Mouse (Mus musculus): ENCODE measurements around the gene Prep. TPM values are rescaled to one million over a fixed set of nuclear protein-coding genes. Genes with fewer than 3 reads are reported as not detected.

The Prep gene
- total and polyA plus RNA-seq, 3 experiments = 7.9 to 13.8 (median 12.1) TPM

DNA sequence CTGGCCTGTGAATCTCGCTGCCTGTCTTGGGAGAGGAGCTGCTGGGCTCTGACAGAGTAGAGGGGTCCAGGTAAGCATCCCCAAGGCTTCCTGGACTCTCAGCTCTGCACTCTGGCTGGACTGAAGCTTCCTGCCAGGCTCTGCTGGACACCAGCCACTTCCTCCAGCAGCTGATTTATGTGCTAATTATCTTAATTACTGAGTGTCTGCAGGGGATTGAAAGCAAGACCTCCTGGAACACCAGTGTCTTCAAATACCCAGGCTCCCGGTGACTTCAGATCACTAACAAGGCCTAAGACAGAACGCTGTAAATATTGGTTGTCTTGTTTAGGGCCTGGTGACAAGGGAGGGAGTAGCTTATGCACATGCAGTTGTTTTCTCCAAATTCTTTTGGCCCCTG lies 17.5 kb downstream of the Prep start:
- Histone ChIP-seq H3K36me3 (ENCODE audit: control insufficient read depth, insufficient read depth, low read length) (no peaks in the 10 kb centered on the region), H3K79me2 (replicated peaks; ENCODE audit: control insufficient read depth, insufficient read depth, low read length) (no peaks in the 10 kb centered on the region), H3K9ac (ENCODE audit: low read depth, low read length) (no peak overlapping the region), H3K4me3 (no peak overlapping the region), H3K27ac (no peak overlapping the region), H3K27me3 (ENCODE audit: control insufficient read depth, insufficient read depth, low read length) (no peaks in the 10 kb centered on the region), H3K4me1 (ENCODE audit: control insufficient read depth, insufficient read depth, low read length) (no peaks in the 10 kb centered on the region)
- no peak for DNase-seq
- WGBS = 63% methylated on average over 3 of the region's 3 CpGs
- TF ChIP-seq POLR2A (IDR thresholded peaks at IDR 0.05; ENCODE audit: insufficient read depth, low read depth, low read length) (no peak), EP300 (IDR thresholded peaks at IDR 0.05; ENCODE audit: insufficient read depth, low read depth, low read length) (no peak), CTCF (IDR thresholded peaks at IDR 0.05) (no peak)
- intact Hi-C loops (cut with DNase I) = no loop called here

DNA sequence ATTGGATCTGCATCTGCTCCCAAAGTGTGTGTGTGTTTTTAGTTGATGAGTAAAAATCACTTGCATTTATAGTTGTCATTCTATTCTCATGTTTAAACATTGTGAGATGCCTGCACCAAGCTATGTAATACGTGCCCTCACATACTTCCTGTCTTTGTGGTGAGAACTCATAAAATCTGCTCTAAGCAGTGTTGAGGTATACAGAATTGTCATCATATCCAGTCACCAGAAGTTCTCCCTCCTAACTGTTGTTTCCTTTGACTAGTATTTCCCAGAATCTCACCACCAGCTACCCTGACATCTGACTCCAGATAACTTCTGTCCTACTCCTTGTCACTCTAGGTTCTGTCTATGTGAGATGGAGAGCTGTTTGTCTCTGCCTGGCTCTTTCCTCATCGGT lies 18.3 kb downstream of the Prep start:
- TF ChIP-seq CTCF (IDR thresholded peaks at IDR 0.05) (no peak), EP300 (IDR thresholded peaks at IDR 0.05; ENCODE audit: insufficient read depth, low read depth, low read length) (no peak), POLR2A (IDR thresholded peaks at IDR 0.05; ENCODE audit: insufficient read depth, low read depth, low read length) (no peak)
- H3K36me3 ChIP-seq (ENCODE audit: control insufficient read depth, insufficient read depth, low read length) = no peaks in the 10 kb centered on the region
- DNase-seq = no peak
- H3K4me1 ChIP-seq (ENCODE audit: control insufficient read depth, insufficient read depth, low read length) = no peaks in the 10 kb centered on the region
- no peak overlapping the region for H3K27ac ChIP-seq
- H3K9ac ChIP-seq (ENCODE audit: low read depth, low read length) = no peak overlapping the region
- WGBS = 55% methylated on average over 2 of the region's 2 CpGs
- no peak overlapping the region for H3K4me3 ChIP-seq
- no peaks in the 10 kb centered on the region for H3K79me2 ChIP-seq (replicated peaks; ENCODE audit: control insufficient read depth, insufficient read depth, low read length)
- intact Hi-C loops (cut with DNase I) = no loop called here
- no peaks in the 10 kb centered on the region for H3K27me3 ChIP-seq (ENCODE audit: control insufficient read depth, insufficient read depth, low read length)

DNA sequence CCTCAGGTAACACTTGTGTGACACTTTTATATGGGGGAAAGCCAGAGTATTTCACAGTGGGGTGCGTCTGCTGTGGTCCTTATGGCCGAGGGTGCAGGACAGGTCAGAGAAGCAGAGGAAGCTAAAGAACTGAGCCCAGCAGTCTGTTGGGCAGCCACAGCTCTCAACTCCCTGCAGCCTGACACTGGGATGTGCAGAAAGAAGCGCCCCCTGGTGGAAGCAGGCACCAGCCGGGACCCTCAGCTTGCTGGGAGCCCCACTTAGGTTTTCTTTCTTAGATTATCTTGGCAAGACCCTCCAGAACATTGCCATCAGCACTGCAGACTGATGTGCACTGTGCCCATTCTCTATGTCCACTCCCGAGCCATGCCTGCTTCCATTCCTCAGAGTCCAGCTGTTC lies 19.6 kb downstream of the Prep start:
- Histone ChIP-seq H3K4me1 (ENCODE audit: control insufficient read depth, insufficient read depth, low read length) (no peaks in the 10 kb centered on the region), H3K36me3 (ENCODE audit: control insufficient read depth, insufficient read depth, low read length) (no peaks in the 10 kb centered on the region), H3K9ac (ENCODE audit: low read depth, low read length) (no peak overlapping the region), H3K4me3 (no peak overlapping the region), H3K79me2 (replicated peaks; ENCODE audit: control insufficient read depth, insufficient read depth, low read length) (no peaks in the 10 kb centered on the region), H3K27me3 (ENCODE audit: control insufficient read depth, insufficient read depth, low read length) (no peaks in the 10 kb centered on the region), H3K27ac (no peak overlapping the region)
- TF ChIP-seq CTCF (IDR thresholded peaks at IDR 0.05) (peak; percentile 64), POLR2A (IDR thresholded peaks at IDR 0.05; ENCODE audit: insufficient read depth, low read depth, low read length) (no peak), EP300 (IDR thresholded peaks at IDR 0.05; ENCODE audit: insufficient read depth, low read depth, low read length) (no peak)
- intact Hi-C loops (cut with DNase I) = no loop called here
- DNase-seq = no peak
- WGBS = 60% methylated on average over 5 of the region's 5 CpGs

DNA sequence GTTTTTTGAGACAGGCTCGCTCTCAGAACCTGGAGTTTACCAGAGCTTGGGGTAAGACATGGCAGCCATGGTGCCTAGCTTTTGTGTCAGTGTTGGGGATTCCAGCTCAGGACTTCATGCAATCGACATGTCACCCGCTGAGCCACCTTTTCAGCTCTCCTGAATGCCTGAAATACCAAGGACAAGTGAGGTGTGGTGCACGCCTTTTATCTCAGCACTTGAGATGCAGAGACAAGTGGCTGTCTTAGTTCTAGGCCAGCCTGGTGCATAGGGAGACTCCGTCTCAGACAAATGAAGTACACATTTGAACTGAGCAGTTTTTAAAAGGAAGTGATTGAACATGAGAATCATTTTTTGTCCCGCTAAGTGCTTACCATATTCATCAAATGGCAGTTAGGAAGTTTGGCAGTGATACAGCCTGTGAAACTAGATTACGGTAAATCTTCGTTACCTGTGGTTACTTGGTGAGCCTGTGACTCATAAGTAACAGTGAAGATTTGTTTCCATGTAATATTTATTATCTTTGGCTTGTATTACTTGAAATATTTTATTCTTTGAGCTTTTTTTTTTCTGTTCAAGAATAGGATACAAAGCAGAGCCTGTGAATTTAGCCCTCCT lies 24.6 kb downstream of the Prep start:
- H3K4me1 ChIP-seq (ENCODE audit: control insufficient read depth, insufficient read depth, low read length) = no peaks in the 10 kb centered on the region
- peaks cover 2% of the 10 kb centered on the region for H3K36me3 ChIP-seq (ENCODE audit: control insufficient read depth, insufficient read depth, low read length)
- no peaks in the 10 kb centered on the region for H3K79me2 ChIP-seq (replicated peaks; ENCODE audit: control insufficient read depth, insufficient read depth, low read length)
- H3K4me3 ChIP-seq = no peak overlapping the region
- DNase-seq = no peak
- TF ChIP-seq EP300 (IDR thresholded peaks at IDR 0.05; ENCODE audit: insufficient read depth, low read depth, low read length) (no peak), CTCF (IDR thresholded peaks at IDR 0.05) (no peak)
- H3K27me3 ChIP-seq (ENCODE audit: control insufficient read depth, insufficient read depth, low read length) = no peaks in the 10 kb centered on the region
- intact Hi-C loops (cut with DNase I) = loop anchor here (10.0 kb wide), 1 partner anchor 823 kb away; no protein-coding TSS in a partner anchor
- no peak overlapping the region for H3K9ac ChIP-seq (ENCODE audit: low read depth, low read length)
- no peak overlapping the region for H3K27ac ChIP-seq
- 79% methylated on average over 8 of the region's 8 CpGs for WGBS

DNA sequence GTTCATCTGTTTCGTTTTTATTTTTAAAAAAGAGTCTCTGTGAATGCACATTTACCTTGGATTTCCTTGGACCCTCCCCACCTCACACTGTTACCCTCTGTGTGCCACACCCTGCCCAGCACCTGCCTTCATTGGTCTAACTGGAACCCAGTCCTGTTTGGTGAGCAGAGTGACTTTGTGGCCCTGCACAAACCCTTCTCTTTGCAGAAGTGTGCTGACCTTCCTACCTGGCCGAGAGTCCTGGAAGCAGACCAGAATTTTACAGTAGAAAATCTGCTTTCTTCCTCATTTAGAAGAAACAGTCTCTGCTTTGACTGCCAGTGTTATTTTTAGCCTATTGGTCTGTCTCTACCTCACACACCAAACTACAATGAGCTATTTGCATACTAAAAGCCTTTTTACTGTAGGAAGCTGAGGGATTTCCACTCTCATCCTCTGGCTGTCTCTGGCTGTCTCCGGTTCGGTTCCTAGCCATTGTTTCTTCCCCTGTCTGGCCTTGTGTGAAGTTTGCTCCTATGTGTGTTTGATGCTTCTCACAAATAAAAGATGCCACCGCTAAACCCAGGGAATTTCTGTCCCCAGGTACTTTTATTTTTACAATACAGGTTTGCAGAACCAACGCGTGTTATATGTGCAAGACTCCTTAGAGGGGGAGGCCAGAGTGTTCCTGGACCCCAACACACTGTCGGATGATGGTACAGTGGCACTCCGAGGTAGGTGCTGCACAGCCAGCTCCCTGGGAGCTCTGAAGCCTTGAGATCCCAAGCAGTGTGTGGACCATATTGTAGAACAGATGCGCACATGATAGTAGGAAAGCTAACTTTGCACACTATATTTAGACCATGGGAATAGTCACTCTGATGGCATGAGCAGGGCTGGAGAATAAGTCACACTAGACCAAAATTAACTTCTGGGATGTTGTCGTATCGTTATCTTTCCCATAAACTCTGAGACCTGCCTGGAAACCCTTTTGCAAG lies 25.4 kb downstream of the Prep start:
- Histone ChIP-seq H3K79me2 (replicated peaks; ENCODE audit: control insufficient read depth, insufficient read depth, low read length) (no peaks in the 10 kb centered on the region), H3K4me1 (ENCODE audit: control insufficient read depth, insufficient read depth, low read length) (no peaks in the 10 kb centered on the region), H3K27me3 (ENCODE audit: control insufficient read depth, insufficient read depth, low read length) (no peaks in the 10 kb centered on the region), H3K4me3 (no peak overlapping the region), H3K9ac (ENCODE audit: low read depth, low read length) (no peak overlapping the region), H3K36me3 (ENCODE audit: control insufficient read depth, insufficient read depth, low read length) (peaks cover 2% of the 10 kb centered on the region), H3K27ac (no peak overlapping the region)
- no peak for TF ChIP-seq CTCF (IDR thresholded peaks at IDR 0.05)
- TF ChIP-seq POLR2A (IDR thresholded peaks at IDR 0.05; ENCODE audit: insufficient read depth, low read depth, low read length) = no peak
- TF ChIP-seq EP300 (IDR thresholded peaks at IDR 0.05; ENCODE audit: insufficient read depth, low read depth, low read length) = no peak
- 72% methylated on average over 12 of the region's 12 CpGs for WGBS
- no peak for DNase-seq
- intact Hi-C loops (cut with DNase I) = loop anchor here (10.0 kb wide), 1 partner anchor 822 kb away; no protein-coding TSS in a partner anchor

DNA sequence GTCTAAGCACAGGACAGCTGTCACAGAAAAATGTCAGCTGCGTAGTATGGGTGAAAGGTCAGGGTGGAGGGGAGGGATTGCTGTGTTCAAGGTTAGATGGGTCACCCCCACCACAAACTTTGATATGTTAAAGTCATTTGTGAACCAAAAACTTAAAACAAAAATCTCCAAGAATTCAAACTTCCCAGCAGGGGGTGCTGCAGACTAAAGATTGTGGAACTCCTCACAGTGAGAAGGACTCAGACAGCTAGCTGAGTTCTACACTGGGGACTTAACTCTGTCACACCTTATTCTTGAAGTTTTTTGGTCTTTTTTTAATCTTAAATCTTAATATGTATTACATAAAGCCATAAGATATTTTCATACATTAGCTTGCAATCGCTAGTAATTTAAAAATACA lies 31.7 kb downstream of the Prep start:
- DNase-seq = no peak
- 91% methylated on average over 2 of the region's 2 CpGs for WGBS
- intact Hi-C loops (cut with DNase I) = loop anchor here (2.0 to 10.0 kb wide), 3 partner anchors 34 to 816 kb away; no protein-coding TSS in a partner anchor
- peak; percentile 71 for TF ChIP-seq CTCF (IDR thresholded peaks at IDR 0.05)
- TF ChIP-seq EP300 (IDR thresholded peaks at IDR 0.05; ENCODE audit: insufficient read depth, low read depth, low read length) = no peak
- H3K4me1 ChIP-seq (ENCODE audit: control insufficient read depth, insufficient read depth, low read length) = no peaks in the 10 kb centered on the region
- H3K27me3 ChIP-seq (ENCODE audit: control insufficient read depth, insufficient read depth, low read length) = no peaks in the 10 kb centered on the region
- no peaks in the 10 kb centered on the region for H3K36me3 ChIP-seq (ENCODE audit: control insufficient read depth, insufficient read depth, low read length)
- H3K4me3 ChIP-seq = no peak overlapping the region
- no peak overlapping the region for H3K9ac ChIP-seq (ENCODE audit: low read depth, low read length)
- H3K27ac ChIP-seq = no peak overlapping the region
- no peaks in the 10 kb centered on the region for H3K79me2 ChIP-seq (replicated peaks; ENCODE audit: control insufficient read depth, insufficient read depth, low read length)

Measured in heart, adult 2 months (tissue).